Mouse (Mus musculus) liver, embryonic 13.5 days (tissue): ENCODE measurements around the gene Zfp324. TPM values are rescaled to one million over a fixed set of nuclear protein-coding genes. Genes with fewer than 3 reads are reported as not detected.

ENCODE experiments used
- ATAC-seq: fragments of 200-750 bp; cut with Nextera tagmentation; 2 replicates; pipeline ENCODE4 v1.8.0; 2017; ENCODE audit warnings: low read depth, mild to moderate bottlenecking, moderate number of reproducible peaks, moderate library complexity
- DNase-seq: peaks from one replicate; pipeline ENCODE4 v3.0.0; 2022
- H3K27ac ChIP-seq: fragments of 300-500 bp; sonication (generic); 2 replicates; pipeline ENCODE4 v1.5.1; 2015; ENCODE audit warnings: moderate library complexity, mild to moderate bottlenecking, inconsistent platforms
- H3K27me3 ChIP-seq: fragments of 300-500 bp; sonication (generic); 2 replicates; pipeline ENCODE4 v1.6.1; 2015; ENCODE audit warnings: mild to moderate bottlenecking, inconsistent platforms
- H3K36me3 ChIP-seq: fragments of 300-500 bp; sonication (generic); 2 replicates; pipeline ENCODE4 v1.6.1; 2015; ENCODE audit warnings: mild to moderate bottlenecking, inconsistent platforms
- H3K4me1 ChIP-seq: fragments of 300-500 bp; sonication (generic); replicated peaks from 2 replicates; pipeline ENCODE4 v1.6.1; 2015; ENCODE audit warnings: inconsistent platforms
- H3K4me2 ChIP-seq: fragments of 300-500 bp; sonication (generic); 2 replicates; pipeline ENCODE4 v1.6.1; 2015; ENCODE audit warnings: inconsistent platforms, mild to moderate bottlenecking, moderate library complexity
- H3K4me3 ChIP-seq: fragments of 300-500 bp; sonication (generic); replicated peaks from 2 replicates; pipeline ENCODE4 v1.5.1; 2015; ENCODE audit warnings: mild to moderate bottlenecking, inconsistent platforms
- H3K9ac ChIP-seq: fragments of 300-500 bp; sonication (generic); 2 replicates; pipeline ENCODE4 v1.6.1; 2015; ENCODE audit warnings: mild to moderate bottlenecking, inconsistent platforms
- H3K9me3 ChIP-seq: fragments of 300-500 bp; sonication (generic); replicated peaks from 2 replicates; pipeline ENCODE4 v1.6.1; 2016; ENCODE audit warnings: inconsistent platforms
- WGBS: fragments of 180-500 bp; shearing (Covaris S2); methylation state at CpG from one replicate; pipeline ENCODE4 v1.1.7; 2015; ENCODE audit not compliant: insufficient replicate concordance; 5-methylcytosine and 5-hydroxymethylcytosine counted together
- polyA plus RNA-seq: library from polyadenylated mRNA; unstranded; fragments of >200 nt; fragmentation: Nextera tagmentation; extraction: Ambion mirVana; gene quantifications from 2 replicates; pipeline ENCODE4 v1.2.1, GENCODE M21; 2015

The Zfp324 gene
- polyA plus RNA-seq, 1 experiment from 2014 or later, result 3.3 TPM

- Histone ChIP-seq H3K4me1 (peaks cover 11% of the 10 kb centered on the region; the same call in 1 of the 2 replicates), H3K27ac (no peak overlapping the region; the same call in 1 of the 2 replicates), H3K27me3 (no peaks in the 10 kb centered on the region), H3K9ac (no peak overlapping the region), H3K36me3 (no peaks in the 10 kb centered on the region), H3K9me3 (no peaks in the 10 kb centered on the region), H3K4me2 (no peak overlapping the region), H3K4me3 (no peak overlapping the region)
- ATAC-seq (no peak), DNase-seq (no peak)
Observed at GRCm38 (mm10) chr7:12995862-12996261, 30.2 kb downstream of the Zfp324 start.

DNA sequence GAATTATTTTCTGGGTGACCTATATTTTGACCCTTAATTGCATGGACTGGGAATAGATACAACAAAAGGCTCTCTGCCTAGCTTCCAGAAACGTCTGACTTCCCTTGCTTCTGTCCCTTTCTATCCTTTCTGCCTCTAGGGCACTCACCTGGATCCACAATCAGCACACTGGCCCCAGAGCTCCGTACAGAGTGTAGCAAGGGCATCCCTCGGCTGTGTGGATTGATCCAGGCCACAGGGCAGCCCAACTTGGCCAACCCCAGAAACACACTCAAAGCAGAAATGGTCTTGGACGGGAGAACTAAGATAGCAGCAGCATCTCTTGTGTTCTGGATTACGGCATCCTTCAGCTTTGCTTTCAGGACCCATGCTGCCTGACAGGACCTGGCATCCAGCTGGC is 31.6 kb downstream of the Zfp324 start:
- Histone ChIP-seq H3K4me3 (no peak overlapping the region), H3K27me3 (no peaks in the 10 kb centered on the region), H3K9ac (no peak overlapping the region), H3K4me1 (peaks cover 11% of the 10 kb centered on the region; the same call in 1 of the 2 replicates), H3K36me3 (no peaks in the 10 kb centered on the region), H3K9me3 (no peaks in the 10 kb centered on the region), H3K4me2 (no peak overlapping the region), H3K27ac (no peak overlapping the region)
- DNase-seq, result no peak
- WGBS, result 48% methylated on average over 5 of the region's 5 CpGs
- no peak for ATAC-seq

DNA sequence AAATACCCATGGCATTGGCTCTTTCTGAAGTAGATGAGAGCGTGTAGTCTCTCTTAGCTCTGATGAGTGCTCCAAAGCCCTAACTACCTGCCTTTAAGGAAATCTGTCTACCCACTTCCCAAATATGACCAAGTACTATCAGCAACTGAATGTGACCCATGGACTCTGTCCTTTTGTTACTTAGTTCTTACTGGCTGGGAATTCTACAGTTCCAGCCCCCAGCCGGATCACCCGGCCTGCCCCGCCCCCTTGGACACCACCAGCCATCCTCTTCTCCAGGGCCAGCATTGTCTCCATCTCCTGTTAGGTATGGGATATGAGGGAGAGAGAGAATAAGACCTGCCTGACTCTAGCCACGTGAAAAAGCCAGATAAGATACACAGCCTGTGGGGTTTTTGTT is 32.4 kb downstream of the Zfp324 start, which contains the start of gene Slc27a5:
Gene Slc27a5, minus strand, starts transcription at position 140 of the 400 bp plus-strand sequence.
- Histone ChIP-seq H3K9me3 (no peaks in the 10 kb centered on the region), H3K36me3 (no peaks in the 10 kb centered on the region), H3K27ac (no peak within 1 kb of the TSS), H3K4me1 (peaks cover 11% of the 10 kb centered on the region; the same call in 1 of the 2 replicates), H3K27me3 (no peaks in the 10 kb centered on the region), H3K9ac (no peak within 1 kb of the TSS), H3K4me2 (no peak within 1 kb of the TSS; the same call in 1 of the 2 replicates), H3K4me3 (no peak within 1 kb of the TSS)
- ATAC-seq (peak; percentile 53), DNase-seq (no peak)
- WGBS, result 53% methylated on average over 5 of the region's 5 CpGs

- H3K9ac ChIP-seq, result no peak within 1 kb of the TSS
- H3K4me1 ChIP-seq, result peaks cover 11% of the 10 kb centered on the region; the same call in 1 of the 2 replicates
- H3K27me3 ChIP-seq, result no peaks in the 10 kb centered on the region
- no peak for DNase-seq
- H3K36me3 ChIP-seq, result no peaks in the 10 kb centered on the region
- no peak within 1 kb of the TSS for H3K4me3 ChIP-seq
- 66% methylated on average over 3 of the region's 3 CpGs for WGBS
- no peaks in the 10 kb centered on the region for H3K9me3 ChIP-seq
- H3K4me2 ChIP-seq, result no peak within 1 kb of the TSS
- no peak for ATAC-seq
- no peak within 1 kb of the TSS for H3K27ac ChIP-seq
Observed at GRCm38 (mm10) chr7:12998851-12999250, 33.2 kb downstream of the Zfp324 start, which contains the start of gene Trim28. Gene Trim28, plus strand, starts transcription at chr7:12999114.

DNA sequence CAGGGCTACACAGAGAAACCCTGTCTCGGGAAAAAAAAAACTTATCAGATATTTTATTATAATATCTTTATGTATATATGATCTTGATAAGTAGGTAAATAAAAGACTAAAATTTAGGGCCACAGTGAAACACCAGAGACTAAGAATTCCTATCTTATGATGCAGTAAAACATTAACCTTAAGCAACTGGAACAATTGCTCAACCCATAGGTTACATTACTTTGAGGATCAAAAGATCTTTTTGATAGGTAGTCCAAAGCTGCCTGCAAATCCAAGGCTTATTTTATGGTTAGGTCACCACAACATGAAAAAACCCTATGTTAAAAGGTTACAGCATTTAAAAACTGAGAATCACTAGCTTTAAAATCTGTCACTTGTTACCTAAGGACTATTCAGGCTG is 35.9 kb downstream of the Zfp324 start:
- WGBS, result 32% methylated on average over 1 of the region's 1 CpGs
- ATAC-seq (no peak), DNase-seq (no peak)
- H3K36me3 ChIP-seq, result peaks cover 24% of the 10 kb centered on the region
- peaks cover 6% of the 10 kb centered on the region for H3K4me1 ChIP-seq
- no peak overlapping the region for H3K4me3 ChIP-seq
- no peaks in the 10 kb centered on the region for H3K9me3 ChIP-seq
- no peaks in the 10 kb centered on the region for H3K27me3 ChIP-seq
- H3K9ac ChIP-seq, result no peak overlapping the region
- no peak overlapping the region for H3K27ac ChIP-seq
- no peak overlapping the region for H3K4me2 ChIP-seq

GRCm38 (mm10) chr7:13003380-13003779 is 37.7 kb downstream of the Zfp324 start:
- DNase-seq (no peak), ATAC-seq (no peak)
- no peak overlapping the region for H3K4me3 ChIP-seq
- no peak overlapping the region for H3K27ac ChIP-seq
- peaks cover 6% of the 10 kb centered on the region for H3K4me1 ChIP-seq
- H3K27me3 ChIP-seq, result no peaks in the 10 kb centered on the region
- peaks cover 42% of the 10 kb centered on the region for H3K36me3 ChIP-seq
- H3K9me3 ChIP-seq, result no peaks in the 10 kb centered on the region
- no peak overlapping the region for H3K4me2 ChIP-seq
- no peak overlapping the region for H3K9ac ChIP-seq
- WGBS, result 69% methylated on average over 5 of the region's 5 CpGs

DNA sequence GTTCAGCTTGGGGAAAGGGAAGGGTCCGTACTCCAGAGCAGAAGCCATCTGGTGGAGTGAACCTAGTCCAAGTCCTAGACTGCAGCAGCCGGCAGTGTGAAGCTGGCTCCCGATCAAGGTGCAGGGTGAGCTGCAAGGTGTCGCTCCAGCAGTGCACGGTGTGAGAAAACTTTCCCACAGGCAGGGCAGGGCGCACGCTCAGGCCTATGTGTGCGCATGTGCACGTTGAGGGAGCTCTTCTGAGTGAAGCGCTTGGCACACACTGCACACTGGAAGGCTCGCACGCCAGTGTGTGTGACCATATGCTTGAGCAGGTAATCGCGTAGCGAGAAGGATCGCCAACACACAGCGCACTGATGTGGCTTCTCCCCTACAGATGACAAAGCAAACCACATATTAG is 40.4 kb downstream of the Zfp324 start:
- ATAC-seq (no peak), DNase-seq (no peak)
- Histone ChIP-seq H3K36me3 (peaks cover 42% of the 10 kb centered on the region), H3K27ac (no peak overlapping the region), H3K9me3 (no peaks in the 10 kb centered on the region), H3K27me3 (no peaks in the 10 kb centered on the region), H3K4me1 (peaks cover 21% of the 10 kb centered on the region), H3K4me2 (no peak overlapping the region), H3K4me3 (no peak overlapping the region), H3K9ac (no peak overlapping the region; the same call in 1 of the 2 replicates)
- WGBS, result 87% methylated on average over 17 of the region's 17 CpGs

DNA sequence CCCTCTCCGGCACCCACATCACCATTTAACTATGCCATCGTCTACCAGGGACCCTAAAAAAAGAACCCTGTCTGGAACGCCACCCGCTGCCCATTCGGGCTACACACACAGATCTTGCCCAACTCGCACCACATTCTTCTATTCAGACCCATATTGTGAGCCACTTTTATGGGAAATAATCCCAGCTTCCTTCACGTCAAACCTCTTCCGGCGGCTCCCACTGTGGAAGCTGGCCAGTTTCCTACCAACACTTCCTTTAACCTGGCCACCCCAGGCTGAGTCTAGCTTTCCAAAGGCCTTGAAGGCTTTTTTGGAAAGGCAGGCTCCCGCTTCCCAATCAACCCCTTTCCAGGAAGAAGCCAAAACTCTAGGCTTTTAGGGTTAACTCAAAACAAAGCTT is 40.9 kb downstream of the Zfp324 start:
- Histone ChIP-seq H3K27ac (no peak overlapping the region), H3K4me2 (no peak overlapping the region), H3K9ac (no peak overlapping the region), H3K4me1 (peaks cover 22% of the 10 kb centered on the region), H3K9me3 (no peaks in the 10 kb centered on the region), H3K36me3 (peaks cover 42% of the 10 kb centered on the region), H3K4me3 (no peak overlapping the region), H3K27me3 (no peaks in the 10 kb centered on the region)
- 90% methylated on average over 10 of the region's 10 CpGs for WGBS
- DNase-seq, result no peak
- ATAC-seq, result no peak

GRCm38 (mm10) chr7:13007341-13008092 is 41.9 kb downstream of the Zfp324 start:
- no peak for ATAC-seq
- Histone ChIP-seq H3K27ac (no peak overlapping the region), H3K27me3 (no peaks in the 10 kb centered on the region), H3K4me2 (no peak overlapping the region), H3K9ac (no peak overlapping the region), H3K36me3 (peaks cover 42% of the 10 kb centered on the region), H3K4me1 (peaks cover 22% of the 10 kb centered on the region), H3K4me3 (no peak overlapping the region), H3K9me3 (no peaks in the 10 kb centered on the region)
- WGBS, result 80% methylated on average over 57 of the region's 57 CpGs
- DNase-seq, result no peak

GRCm38 (mm10) chr7:13009143-13010004 is 43.7 kb downstream of the Zfp324 start:
- WGBS, result under 1% methylated on average over 42 of the region's 42 CpGs
- H3K4me1 ChIP-seq, result peaks cover 33% of the 10 kb centered on the region

More at GRCm38 (mm10) chr7:13009143-13010004, 43.7 kb downstream of the Zfp324 start:
- Histone ChIP-seq H3K9ac (peak overlapping the region; percentile 83), H3K9me3 (no peaks in the 10 kb centered on the region), H3K27ac (peak overlapping the region; percentile 91), H3K4me2 (peak overlapping the region; percentile 85), H3K27me3 (no peaks in the 10 kb centered on the region), H3K4me3 (peak overlapping the region; percentile 69), H3K36me3 (peaks cover 39% of the 10 kb centered on the region)
- ATAC-seq, result peak; percentile 85
- peak; percentile 87 for DNase-seq
